Mouse (Mus musculus): ENCODE measurements around the gene Sox5.

Gene Sox5

DNA sequence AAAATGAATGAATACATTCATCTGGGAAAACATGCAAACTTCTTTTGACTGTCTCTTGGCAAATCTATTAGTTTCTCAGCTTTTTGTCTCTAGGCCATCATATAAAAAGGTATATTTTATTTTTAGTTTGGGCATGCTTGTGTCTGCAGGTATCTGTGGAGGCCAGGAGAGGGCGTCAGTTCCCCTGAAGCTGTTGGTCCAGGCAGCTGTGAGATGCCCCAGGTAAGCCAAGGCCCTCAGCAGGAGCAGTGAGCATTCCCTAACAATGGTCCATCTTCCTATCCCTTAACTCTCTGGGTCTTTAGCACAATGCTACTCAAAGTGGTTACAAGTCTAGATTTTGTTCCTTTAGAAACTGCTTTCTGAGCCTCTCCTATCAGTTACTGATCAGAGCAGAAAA is 338.1 kb downstream of the Sox5 start:
- DNase-seq (ENCODE audit: low read depth, low spot score) = no peak

GRCm38 (mm10) chr6:144429276-144429675 is 352.5 kb downstream of the Sox5 start:
- DNase-seq (ENCODE audit: low read depth, low spot score) = no peak

DNA sequence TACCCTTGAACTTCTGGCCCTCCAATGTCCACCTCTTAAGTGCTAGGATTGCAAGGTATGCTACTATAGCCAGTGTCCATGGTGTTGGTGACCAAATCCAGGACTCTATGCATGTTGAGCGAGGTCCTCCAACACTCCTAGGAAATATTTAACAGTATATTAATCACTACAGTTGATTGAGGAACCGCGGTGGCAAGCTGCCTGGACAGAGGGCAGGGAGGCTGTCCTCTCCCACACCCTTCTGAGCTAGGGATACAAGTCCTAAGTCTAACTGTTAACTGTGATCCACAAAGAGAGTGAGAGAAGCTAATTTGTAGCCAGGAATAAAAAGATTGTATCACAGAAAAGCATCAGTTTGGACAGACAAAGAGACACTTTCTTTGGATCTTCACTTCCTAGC is 373.7 kb downstream of the Sox5 start:
- no peak for DNase-seq (ENCODE audit: low read depth, low spot score)

DNA sequence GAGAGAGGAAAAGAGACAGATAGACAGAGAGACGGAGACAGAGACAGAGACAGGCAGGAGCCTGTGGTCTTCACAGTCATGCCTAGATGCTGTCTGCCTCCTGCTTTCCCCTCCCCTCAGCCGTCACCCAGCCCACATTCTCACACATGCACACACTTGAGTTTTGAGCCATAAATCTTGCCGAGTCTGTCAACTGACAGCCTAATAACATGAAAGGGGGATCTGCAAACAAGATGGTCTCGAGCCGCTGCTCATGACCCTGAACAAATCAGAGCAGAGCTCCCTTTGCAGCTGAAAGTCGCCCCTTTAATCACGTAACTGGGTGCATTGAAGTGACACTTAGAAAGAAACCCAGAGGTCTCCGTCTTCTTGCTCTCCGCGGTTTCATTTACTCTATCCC is 383.7 kb downstream of the Sox5 start:
- no peak for DNase-seq (ENCODE audit: low read depth, low spot score)

- no peak for DNase-seq (ENCODE audit: low read depth, low spot score)
Observed at GRCm38 (mm10) chr6:144393151-144393550, 388.6 kb downstream of the Sox5 start.

GRCm38 (mm10) chr6:144389333-144390054 is 392.3 kb downstream of the Sox5 start:
- DNase-seq (ENCODE audit: low read depth, low spot score) = no peak

DNA sequence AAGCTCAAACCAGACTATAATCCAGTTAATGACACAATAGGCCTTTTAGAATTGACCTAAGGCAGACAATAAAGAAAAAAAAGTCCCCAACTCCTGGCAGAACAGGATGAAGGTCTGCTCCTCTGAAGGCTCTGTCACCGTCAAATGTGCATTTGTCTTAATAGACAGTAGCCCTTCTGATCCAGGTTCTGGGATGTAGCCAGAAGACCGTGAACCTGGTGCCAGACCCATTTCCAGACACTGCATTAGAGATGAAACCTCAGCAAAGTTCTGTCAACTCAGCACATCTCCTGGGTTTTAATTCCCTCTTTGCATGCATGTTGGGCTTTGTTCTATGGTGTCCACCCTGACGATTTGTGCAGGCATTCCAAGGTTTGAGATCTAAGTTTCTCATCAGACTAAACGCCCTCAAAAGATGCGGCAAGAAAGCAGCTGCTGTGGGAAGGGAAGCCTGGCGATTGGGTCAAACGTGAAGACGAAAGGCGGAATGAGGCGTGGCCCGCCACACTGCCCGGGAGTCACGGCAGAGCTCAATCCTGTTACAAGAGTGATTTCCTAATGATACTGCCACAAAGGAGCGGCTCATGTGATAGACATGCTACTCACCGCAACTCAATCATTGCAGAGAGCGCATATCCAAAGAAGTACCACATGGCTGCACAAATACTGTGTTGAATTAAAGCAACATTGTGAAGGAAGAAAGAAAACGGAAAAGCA is 394.1 kb downstream of the Sox5 start:
- DNase-seq (ENCODE audit: low read depth, low spot score) = no peak

DNA sequence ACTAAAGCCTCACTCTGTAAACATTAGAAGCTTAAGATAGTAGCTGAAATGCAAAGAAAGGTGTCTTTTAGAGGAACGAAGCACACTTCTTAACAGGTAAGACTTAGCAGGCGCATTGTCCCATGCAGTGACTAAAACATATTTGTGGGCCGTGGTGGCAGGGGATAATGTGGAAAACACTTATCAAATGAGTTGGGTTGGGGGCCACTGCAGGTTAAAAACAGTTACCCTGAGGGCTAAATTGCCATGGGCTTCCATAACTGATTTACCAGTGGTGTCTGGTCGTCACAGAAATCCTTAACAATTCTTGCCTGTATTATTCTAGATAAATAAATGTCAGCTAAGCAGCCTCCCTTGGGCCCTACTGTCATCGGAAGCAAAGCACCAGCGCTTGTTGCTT is 401.1 kb downstream of the Sox5 start:
- DNase-seq (ENCODE audit: low read depth, low spot score) = no peak

GRCm38 (mm10) chr6:144380171-144380570 is 401.6 kb downstream of the Sox5 start:
- no peak for DNase-seq (ENCODE audit: low read depth, low spot score)

DNA sequence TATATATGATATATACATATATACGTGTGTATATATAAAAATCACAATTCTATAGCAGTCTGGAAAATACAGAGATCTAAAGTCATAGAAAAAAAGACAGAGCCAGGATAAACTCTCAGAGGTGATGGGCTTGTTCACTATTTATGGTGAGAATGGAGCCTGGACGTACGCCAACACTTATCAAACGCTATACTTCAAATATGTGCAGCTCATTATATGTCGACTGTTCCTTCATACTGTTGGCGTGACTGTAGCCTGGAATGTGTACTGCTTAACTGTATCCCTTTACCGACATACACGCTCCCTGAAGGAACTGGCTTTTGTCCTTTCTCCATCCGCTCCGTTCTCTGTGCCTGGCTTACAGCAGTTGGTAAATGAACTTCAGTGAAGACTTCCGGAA is 407.0 kb downstream of the Sox5 start:
- no peak for DNase-seq (ENCODE audit: low read depth, low spot score)

DNA sequence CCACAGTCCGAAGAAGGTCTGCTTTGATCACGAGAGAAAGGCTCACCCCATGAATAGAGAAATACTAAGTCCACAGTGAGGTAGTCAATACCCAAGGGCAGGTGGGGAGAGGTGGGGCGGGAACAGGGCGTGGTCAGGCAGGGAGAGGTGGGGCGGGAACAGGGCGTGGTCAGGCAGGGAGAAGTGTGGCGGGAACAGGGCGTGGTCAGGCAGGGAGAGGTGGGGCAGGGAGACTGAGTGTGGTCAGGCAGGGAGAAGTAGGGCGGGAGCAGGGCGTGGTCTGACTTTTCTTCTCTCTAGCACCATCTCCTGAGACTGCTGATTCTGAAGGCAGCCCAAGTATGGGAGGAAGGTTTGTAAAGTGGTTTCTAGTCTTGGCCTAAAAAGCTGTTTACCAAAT is 411.1 kb downstream of the Sox5 start:
- DNase-seq (ENCODE audit: low read depth, low spot score) = no peak

DNA sequence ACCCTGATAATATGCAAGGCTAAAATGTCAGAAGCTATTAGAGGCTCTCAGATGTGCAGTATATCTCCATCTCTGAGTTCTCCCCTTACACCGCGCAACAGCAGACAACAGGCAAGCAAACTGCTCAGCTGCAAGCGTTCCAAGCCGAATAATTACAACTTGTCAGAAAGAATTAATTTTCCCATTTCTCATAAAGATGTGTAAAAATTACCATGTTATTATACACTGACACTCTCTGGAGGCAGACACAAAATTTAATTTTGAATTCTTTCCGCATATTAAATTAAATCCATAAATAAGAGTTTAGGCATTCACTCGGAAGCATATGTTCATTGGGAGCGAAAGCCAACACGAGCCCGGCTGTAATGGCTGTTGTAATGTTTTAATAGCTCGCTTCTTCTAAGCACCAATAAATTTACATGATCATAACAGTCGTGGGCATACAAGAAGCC is 414.1 kb downstream of the Sox5 start:
- DNase-seq (ENCODE audit: low read depth, low spot score) = peak; percentile 21

DNA sequence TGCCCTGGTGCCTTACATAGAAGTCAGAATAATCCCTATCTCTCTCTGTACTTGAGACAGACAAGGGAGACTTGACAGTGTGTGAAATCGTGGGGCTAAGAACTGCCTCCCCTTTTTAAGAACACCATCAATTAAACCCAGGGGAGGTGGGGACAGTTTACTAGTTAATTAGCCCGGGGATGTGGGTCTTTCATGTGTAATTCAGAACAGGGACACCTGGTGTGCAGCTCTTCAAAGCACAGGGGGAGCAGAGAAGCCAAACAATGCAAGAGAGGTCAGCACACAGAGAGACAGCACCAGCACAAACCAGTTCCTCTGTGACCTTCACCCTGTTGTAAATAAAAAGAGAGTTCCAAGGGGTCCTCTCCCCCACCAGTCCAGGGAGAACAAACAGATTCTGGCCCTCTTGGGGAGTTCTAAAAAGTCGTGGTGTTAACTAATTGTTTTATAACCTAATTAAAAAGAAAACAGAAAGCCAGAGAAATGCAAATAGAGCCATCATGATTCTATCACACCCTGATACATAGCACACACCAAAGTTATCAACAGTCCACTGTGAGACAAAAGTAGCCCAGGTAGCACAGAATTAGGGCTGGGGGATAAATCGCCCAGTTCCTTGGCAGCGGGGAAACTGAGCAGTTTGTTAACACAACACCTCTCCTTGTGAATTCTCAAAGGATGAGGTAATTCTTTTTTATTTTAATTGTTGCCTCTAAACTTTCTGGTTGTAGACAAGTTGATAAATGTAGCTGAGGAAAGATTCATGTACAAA is 420.3 kb downstream of the Sox5 start:
- DNase-seq (ENCODE audit: low read depth, low spot score) = no peak

DNA sequence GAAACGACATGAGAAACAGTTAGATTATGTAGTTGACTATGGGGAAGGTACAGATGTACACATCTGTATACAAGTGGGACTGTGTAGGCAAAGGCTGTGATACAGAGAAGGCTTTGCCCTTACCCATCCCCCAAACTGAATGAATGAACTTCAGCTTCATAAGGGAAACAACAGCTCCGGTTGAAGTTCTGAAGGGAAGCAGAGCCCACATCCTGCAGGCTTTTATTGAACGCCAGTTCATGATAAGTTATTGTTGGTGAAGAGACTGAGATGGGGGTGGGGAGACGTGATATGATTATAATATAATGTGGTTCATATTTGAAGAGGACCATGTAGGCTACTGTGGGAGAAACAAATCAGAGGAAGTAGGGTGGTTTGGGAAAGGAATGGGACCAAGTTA is 424.7 kb downstream of the Sox5 start:
- DNase-seq (ENCODE audit: low read depth, low spot score) = no peak

DNA sequence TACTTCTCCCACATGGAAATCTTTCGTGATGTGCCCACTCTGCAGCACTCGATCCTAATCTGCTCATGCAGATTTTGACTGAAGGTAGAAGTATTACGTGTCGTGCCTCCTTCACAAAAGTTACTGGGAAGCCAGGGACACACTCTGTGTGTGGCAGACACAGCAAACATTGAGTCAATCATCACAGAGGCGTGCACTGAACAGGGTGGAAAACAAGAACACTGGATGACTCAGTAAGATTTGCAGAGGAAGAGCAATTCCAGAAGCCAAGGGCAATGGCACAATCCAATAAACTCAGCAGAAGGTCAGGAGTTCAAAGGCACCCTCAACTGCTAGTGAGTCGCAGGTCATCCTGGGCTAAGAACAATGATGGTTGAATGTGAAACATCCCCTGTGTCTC is 430.7 kb downstream of the Sox5 start:
- peak; percentile 29 for DNase-seq (ENCODE audit: low read depth, low spot score)

GRCm38 (mm10) chr6:144343338-144343737 is 438.4 kb downstream of the Sox5 start:
- peak; percentile 40 for DNase-seq (ENCODE audit: low read depth, low spot score)

DNA sequence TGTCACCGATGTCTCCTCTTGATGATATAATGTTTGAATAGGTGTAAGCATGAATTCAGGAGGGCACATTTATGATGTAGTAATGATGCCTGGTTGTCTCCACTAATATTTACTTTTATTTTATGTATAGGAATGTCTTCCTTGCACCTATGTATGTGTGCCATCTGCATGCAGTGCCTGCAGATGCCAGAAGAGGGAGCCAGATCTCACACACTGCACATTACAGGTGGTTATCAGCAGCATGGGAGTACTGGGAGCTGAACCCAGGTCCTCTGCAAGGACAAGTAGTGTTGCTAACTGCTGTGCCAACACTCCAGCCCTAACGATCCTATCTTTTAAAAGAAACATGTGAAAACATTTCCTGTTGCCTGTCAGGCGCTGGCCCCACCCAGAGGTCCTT is 442.2 kb downstream of the Sox5 start:
- no peak for DNase-seq (ENCODE audit: low read depth, low spot score)

DNA sequence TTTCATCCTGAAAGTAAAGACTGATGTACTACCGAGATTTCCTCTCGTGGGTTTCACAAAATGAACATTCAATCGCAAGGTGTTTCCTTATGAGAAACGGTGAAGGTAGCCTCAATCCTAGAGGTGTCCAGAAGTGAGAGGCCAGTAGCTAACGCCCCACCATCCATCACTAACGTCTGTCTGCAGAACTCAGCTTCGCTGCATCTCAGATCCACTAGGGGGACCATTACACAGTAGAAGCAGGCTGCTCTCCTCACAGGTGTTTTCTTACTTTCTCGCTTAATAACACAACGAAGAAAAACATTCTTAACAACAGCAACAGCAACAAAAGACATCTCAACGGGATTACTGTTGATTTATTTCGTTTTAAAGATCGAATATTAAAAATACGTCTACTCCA is 442.8 kb downstream of the Sox5 start:
- peak; percentile 56 for DNase-seq (ENCODE audit: low read depth, low spot score)

- no peak for DNase-seq (ENCODE audit: low read depth, low spot score)
Observed at GRCm38 (mm10) chr6:144338221-144338620, 443.6 kb downstream of the Sox5 start.

DNA sequence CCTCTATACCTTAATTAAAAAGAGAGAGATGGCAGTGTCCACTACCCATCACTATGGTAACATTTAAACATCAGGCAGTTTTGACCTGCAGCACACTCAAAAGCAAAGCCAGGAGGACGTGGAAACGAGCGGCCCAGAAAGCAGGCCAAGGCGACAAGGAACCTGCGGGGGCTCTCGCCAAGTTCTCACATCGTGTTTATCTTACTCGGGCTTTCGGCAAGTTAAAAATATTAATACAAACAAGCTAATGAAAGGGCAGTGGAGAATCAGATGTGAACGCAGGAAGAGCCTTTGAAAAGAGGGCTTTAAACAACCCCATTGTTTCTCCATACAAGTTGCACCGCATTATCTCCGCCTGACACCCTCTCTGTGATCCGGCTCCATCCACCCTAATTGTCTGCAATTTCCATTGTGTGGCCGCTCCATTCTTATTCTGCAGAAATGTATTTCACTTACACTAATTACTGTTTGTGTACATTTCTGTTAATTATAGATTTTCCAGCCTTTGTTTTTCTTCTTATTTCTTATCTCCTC is 444.3 kb downstream of the Sox5 start:
- no peak for DNase-seq (ENCODE audit: low read depth, low spot score)

DNA sequence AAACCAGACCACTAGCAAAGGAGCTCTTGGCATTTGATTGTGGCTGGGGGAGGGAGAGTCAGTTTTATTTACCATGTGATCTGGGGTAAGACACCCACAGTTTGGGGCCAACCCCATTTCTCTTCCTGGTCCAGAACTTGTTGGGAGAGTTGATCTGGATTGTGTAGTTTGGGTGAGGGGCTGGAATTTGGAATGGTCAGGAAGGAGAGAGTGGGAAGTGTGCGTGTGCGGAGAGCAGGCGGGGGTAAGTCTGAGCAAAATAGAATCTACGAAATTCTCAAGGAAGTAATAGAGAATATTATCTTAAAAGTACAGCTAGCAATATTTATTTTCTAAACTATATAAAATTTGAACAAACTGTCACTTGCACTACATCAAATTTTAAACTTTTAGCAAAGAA is 445.0 kb downstream of the Sox5 start:
- no peak for DNase-seq (ENCODE audit: low read depth, low spot score)

DNA sequence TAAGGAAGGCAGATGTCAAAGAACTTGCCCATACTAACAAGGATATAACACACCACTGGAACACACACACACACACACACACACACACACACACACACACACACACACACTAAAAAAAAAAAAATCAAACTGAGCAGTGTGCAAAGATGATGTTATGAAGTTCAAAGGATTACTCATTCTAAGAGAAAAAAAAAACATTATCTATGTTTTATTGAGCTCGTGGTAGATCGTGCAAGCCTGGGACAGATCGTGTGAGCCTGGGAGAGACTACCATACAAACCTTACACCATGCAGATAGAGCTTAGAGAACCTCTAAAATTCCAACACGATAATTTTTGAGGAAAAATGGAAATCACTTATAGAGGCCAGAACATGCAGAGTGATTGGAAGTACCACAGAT is 448.6 kb downstream of the Sox5 start:
- DNase-seq (ENCODE audit: low read depth, low spot score) = no peak

Measured in brain, adult 2 months (tissue).